Mouse (Mus musculus): ENCODE data around the gene Tln1.
A peak's percentile ranks its signal among the peaks of the same experiment; 100 is the strongest.

Tln1 gene

GRCm38 (mm10) chr4:43547160-43547559, 15.3 kb downstream of the Tln1 start:
- no peak for DNase-seq (ENCODE audit: low spot score in 2 of 2)

- DNase-seq (ENCODE audit: low spot score in 2 of 2): no peak
Observed at GRCm38 (mm10) chr4:43546375-43547047, 16.0 kb downstream of the Tln1 start.

DNA sequence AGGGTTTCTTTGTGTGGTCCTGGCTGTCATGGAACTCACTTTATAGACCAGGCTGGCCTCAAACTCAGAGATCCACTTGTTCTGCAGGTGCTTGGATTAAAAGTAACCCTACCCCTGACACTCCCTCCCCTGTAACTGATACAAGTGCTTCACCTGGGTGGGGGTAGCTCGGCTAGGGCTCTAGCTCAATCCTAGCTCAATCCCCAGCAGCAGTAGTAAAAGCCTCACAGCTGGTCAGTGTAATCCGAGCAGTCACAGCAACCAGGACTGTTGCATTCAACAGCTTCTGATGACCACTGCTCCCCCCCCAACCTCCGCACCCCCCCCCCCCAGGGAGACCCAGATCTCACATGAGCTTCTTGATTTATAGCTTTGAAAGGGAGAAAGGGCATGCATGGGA, 20.4 kb downstream of the Tln1 start:
- no peak for DNase-seq (ENCODE audit: low spot score in 2 of 2)

GRCm38 (mm10) chr4:43536031-43536430, 26.5 kb downstream of the Tln1 start:
- DNase-seq (ENCODE audit: low spot score in 2 of 2): no peak

DNA sequence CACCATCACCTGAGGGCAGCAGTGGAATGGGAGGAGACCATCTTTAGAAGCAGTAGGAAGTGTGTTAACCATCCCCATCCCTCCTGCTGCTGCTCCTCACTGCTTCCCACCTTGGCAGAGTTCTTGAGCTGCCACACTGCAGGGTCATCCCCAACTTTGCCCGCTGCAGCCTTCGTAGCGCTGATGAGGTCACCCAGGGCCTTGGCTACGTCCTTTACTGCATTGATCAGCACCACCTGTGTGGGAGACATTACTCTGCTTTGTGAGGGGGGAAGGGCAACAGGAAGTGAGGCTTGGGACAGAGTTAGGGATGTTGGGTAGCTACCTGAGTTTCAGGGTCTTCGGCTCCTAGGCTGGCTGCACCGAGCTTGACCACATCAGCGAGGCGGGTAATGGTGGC, 26.9 kb downstream of the Tln1 start:
- DNase-seq (ENCODE audit: low spot score in 2 of 2): no peak

DNA sequence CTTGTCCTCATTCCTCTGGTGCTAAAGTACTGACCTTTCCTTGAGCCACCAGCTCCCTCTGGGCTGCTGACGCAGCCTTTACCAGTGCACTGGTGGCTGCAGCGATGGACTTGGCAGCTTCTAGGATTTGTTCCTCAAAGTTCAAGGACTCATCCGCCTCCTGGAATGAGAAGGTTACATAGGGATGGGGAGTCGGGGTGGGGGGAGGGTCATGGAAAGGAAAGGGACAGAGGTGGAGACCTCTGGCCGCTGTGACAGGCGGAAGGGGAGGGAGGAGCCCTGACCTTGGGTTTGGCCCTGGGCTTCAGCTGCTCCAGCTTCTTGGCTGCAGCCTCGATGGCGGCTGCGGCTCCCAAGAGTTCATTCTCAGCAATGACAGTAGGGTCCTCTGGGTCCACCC, 29.2 kb downstream of the Tln1 start:
- DNase-seq (ENCODE audit: low spot score in 2 of 2): no peak

DNA sequence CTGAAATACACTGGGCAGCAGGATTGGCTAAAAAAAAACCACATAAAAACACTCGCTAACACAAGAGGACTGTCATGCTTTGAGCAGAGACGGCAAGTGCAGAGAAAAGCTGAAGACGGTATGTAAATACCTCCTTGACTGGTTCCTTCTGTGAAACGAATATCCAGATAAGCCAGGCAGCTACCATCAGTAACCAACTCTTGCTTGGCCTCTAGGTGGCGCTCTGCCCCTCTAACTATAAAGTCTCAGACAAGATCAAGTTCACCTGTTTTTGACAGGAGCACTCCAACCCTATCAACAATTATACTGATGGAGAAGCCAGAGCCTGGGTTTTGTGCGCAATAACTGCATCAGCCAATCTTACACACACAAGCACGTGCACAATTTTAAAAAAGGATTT, 31.9 kb downstream of the Tln1 start:
- DNase-seq (ENCODE audit: low spot score in 2 of 2): peak in 1 of 2 experiments; percentile 52

- DNase-seq (ENCODE audit: low spot score in 2 of 2): no peak
Observed at GRCm38 (mm10) chr4:43530081-43530501, 32.4 kb downstream of the Tln1 start.

DNA sequence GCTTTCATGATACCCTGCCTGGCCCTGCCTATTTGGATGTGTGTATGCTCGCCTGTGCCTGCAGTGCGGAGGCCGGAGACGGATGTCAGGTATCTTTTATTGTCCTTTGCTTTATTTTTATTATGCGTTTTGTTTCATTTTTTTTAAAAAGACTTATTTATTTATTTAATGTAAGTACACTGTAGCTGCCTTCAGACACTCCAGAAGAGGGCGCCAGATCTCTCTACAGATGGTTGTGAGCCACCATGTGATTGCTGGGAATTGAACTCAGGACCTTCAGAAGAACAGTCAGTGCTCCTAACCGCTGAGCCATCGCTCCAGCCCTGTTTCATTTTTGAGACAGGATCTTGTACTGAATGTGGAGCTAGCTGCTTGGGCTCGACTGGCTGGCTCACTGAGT, 34.0 kb downstream of the Tln1 start:
- DNase-seq (ENCODE audit: low spot score in 2 of 2): no peak

DNA sequence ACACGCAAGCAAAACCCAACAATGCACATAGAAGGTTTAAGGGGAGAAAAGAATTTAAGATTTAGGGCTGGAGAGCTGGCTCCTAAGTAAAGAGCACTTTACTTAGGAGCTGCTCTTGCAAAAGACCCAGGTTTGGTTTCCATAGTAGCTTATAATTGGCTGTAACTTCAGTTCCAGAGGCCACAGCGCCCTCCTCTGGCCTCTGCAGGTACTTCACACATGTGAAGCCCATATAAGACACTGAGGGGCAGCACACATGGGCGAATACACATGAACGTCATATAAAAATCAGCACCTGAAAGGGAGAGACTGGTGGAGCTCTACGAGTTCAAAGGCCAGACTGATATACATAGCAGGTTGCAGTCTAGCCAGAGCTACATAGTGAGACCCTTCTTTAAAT, 34.6 kb downstream of the Tln1 start:
- no peak for DNase-seq (ENCODE audit: low spot score in 2 of 2)

DNA sequence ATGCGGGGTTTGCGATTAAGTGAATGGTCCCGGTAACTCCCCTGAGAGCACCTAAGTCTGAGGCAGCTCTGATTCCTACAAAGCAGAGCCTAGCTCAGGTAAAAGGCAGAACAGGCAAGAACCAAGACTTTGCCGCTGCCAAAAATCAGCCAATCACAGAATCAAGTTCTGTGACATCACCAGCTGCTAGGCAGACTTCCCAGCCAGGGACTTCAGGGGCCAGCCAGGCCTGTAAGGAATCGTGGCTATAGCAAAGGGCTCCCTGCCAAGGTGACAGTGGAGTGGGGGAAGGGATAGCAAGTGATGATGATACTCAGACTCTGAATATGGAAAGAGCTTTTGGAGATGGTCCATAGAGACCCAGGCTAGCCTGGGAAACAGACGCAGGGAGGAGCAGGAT, 42.5 kb downstream of the Tln1 start:
- peak; percentile 78 to 80 for DNase-seq (ENCODE audit: low spot score in 2 of 2)

- no peak for DNase-seq (ENCODE audit: low spot score in 2 of 2)
Observed at GRCm38 (mm10) chr4:43519551-43519950, 42.9 kb downstream of the Tln1 start.

- no peak for DNase-seq (ENCODE audit: low spot score in 2 of 2)
Observed at GRCm38 (mm10) chr4:43515764-43516708, 46.5 kb downstream of the Tln1 start.

GRCm38 (mm10) chr4:43513791-43514190, 48.7 kb downstream of the Tln1 start:
- DNase-seq (ENCODE audit: low spot score in 2 of 2): no peak

GRCm38 (mm10) chr4:43513300-43513699, 49.2 kb downstream of the Tln1 start:
- DNase-seq (ENCODE audit: low spot score in 2 of 2): no peak

- DNase-seq (ENCODE audit: low spot score in 2 of 2): no peak
Observed at GRCm38 (mm10) chr4:43512653-43513052, 49.8 kb downstream of the Tln1 start.

- no peak for DNase-seq (ENCODE audit: low spot score in 2 of 2)
Observed at GRCm38 (mm10) chr4:43511675-43512454, 50.6 kb downstream of the Tln1 start.

- DNase-seq (ENCODE audit: low spot score in 2 of 2): no peak
Observed at GRCm38 (mm10) chr4:43509109-43509508, 53.4 kb downstream of the Tln1 start.

DNA sequence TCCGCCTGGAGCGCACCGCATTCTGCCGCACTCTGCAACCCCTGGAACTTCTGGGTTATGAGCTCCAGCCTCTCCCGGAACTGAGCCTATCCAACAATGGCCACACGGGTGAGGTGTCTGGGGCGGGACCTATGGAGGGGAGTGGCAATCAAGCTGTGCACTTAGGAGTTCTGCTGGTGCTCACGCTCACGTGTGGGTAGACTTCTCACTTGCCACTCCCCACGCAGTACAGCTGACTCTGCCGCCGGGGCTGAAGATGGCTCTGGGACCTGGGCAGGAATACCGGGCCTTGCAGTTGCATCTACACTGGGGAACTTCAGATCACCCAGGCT, 53.9 kb downstream of the Tln1 start:
- DNase-seq (ENCODE audit: low spot score in 2 of 2): peak in 1 of 2 experiments; percentile 50

- peak in 1 of 2 experiments; percentile 38 for DNase-seq (ENCODE audit: low spot score in 2 of 2)
Observed at GRCm38 (mm10) chr4:43507938-43508665, 54.4 kb downstream of the Tln1 start.

DNA sequence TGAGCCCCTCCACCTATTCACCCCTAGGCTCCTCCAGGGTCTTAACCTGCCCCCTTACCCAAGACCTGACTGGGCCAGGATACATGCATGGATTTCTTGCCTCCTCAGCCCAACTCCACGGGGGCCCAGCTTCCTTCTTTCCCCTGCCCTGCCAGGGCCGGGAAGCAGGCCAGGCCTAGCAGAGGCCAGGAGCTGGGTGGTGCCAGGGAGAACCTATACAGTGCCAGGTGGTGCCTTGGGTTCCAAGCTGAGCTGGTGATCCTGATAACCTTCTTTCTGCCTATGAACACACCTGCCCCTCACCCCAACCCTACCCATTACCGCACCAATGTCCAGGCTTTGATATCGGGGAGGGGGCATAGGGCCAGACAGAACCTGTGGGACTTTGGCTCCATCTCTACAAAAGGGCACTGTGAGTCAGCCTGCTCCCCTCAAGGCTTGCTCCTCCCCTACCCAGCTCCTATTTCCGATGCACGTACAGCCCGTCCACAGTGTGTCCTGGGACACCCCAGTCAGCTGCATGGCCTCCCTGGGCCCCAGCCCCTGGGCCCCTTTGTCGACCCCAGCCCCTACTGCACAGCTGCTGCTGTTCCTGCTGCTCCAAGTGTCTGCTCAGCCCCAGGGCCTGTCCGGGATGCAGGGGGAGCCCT, 55.8 kb downstream of the Tln1 start, which contains the start of gene Car9:
Car9 (plus strand) TSS at position 431 of the 650 bp plus-strand sequence.
- no peak for DNase-seq (ENCODE audit: low spot score in 2 of 2)
